Mouse (Mus musculus) c-Kit-positive CD71-positive TER-119-positive erythroid progenitor cells, embryonic 14.5 days (primary cell): ENCODE data around the gene Hipk2.

Experiments
- DNase-seq: peaks from one replicate; pipeline ENCODE4 v3.0.0-alpha.2; 2013; ENCODE audit warnings: low spot score

Gene Hipk2

DNA sequence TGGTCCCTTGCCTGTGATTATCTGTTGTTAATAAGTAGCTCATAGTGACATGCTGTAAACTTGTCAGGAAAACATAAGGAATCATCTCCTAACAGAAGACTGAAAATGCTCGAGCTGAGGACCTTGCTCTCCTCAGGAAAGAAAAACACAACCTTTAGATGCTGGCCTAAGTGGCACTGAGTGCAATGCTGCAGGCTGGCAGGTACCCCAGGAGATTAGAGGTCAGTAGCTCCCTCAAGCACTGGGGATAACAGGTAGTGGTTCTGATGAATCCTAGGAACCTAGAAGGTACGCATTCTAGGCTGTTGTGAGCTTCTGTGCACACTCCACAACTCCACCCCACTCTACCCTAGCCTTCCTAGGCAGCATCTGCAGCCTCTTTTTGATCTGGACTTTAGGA is 9.2 kb downstream of the Hipk2 start:
- no peak for DNase-seq

DNA sequence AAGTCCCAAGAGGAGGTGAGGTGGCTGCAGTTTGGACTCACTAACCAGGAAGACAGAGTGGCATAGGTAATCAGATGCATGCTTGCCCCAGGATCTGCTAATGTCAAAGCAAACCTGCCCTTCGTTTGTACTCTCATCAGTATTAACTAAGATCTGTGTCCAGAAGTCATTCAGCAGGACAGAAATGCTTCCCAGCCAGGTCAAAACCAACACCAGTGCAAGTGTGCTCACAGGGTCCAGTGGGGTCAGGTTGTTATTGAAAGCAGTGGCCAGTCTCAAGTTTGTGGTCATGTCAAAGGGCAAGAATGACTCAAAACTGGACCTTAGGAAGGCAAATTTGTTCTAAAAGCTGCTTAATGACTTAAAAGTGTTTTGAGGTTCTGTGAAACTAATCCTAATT is 9.6 kb downstream of the Hipk2 start:
- DNase-seq = no peak

DNA sequence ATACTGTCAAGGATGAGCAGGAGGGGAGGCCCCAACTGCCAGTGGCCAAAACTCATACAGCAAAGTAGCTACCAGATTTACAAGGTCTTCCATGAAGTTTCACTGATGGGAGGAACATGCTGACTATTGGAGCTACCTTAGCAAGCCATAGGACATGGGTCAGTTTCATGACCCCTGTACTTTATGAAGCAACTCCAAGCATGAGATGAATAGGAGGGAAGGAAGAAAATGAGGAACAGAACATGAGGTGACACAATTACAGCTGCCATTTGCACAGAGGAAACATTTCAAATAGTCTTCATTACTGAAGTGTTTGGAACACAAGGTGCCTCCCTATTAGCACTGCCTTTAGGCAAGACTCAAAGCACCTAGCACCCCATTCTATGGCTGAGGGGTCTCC is 10.2 kb downstream of the Hipk2 start:
- no peak for DNase-seq

DNA sequence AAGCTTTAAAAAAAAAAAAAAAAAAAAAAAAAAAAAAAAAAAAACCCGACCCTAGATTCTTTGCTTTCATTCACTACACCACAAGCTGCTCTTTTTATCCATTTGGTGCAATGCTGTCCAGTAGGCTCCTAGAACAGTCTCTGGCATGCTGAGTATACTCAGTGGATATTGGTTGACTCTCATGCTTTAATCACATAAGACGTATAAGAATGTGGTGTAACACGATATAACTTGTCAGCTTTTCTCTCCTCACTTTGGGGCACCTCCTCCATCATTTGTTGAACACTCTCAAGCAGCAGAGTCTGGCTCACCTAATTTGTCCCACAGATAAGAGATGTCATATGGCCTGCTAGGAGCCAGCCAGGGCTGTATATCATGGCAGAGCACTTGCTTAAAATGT is 12.4 kb downstream of the Hipk2 start:
- no peak for DNase-seq

DNA sequence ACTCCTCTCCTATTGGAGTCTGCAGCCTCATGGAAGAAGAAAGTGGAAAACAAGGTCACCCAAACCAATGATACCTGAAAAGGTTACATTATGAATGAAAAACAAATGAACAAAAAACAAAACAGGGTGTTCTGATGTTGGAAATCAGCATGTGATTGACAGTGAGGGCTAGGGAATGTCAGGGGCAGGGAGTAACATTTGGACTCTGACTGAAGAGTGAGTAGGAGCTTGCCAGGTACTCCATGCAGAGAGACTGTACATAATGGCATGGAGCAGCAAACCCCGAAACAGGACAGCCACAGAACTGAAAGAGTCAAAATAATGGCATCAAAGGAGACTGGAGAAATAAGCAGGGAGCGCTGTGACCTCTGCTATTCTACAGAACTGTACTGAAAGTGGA is 15.7 kb downstream of the Hipk2 start:
- DNase-seq = no peak

DNA sequence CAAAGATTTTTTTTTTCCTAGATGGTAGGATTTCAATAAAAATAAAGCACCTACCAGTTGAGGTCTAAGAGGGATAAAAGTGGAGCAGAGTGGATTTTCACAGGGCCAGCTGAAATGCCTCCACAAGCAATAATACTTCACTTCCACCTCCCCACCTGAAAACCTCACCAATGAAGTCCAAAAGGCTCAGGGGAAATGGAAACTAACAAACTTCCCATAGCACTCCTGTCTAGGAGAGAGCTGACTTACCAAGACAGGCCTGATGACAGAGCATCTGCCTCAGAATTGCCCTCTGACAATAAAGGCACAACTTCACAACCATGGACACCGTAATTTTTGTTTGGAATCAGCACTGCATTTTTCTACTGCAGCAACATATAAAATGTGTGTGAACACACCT is 16.1 kb downstream of the Hipk2 start:
- no peak for DNase-seq

DNA sequence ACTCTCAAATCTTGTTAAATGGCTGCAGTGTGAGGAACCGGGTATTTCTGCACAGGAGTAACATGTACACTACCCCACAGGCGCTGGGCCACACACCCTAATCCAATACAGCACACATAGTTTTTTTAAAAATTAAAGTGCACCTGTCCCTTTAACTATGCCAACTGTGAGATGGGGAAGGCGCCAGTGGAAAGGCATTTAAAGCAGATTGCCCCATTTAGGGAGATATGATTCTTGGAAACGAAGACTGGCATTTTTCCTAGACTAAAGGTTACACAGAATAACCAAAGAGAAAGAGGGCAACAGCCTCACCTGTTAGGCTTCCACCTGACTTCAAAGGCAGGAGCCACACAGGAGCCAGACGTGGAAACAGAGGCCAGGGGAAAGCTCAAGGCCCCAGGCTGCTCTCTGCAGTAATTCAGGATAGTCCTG is 22.4 kb downstream of the Hipk2 start:
- no peak for DNase-seq

DNA sequence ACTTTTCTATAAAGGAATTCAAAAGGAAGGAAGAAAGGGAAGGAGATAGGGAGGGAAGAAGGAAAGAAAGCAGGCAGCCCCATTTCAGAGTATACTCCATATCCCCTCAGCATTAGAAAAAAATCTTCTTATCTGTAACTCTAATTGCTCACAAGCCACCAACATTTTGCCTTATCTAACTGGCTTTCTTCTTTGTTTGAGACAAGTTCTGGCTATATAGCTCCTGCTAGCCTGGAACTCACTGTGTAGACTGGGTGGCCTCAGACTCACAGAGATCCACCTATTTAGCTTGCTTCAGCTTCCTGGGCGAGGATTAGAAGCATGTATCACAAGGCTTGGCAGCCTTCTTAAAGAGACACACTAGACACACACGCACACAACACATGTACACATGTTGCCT is 24.2 kb downstream of the Hipk2 start:
- DNase-seq = no peak

DNA sequence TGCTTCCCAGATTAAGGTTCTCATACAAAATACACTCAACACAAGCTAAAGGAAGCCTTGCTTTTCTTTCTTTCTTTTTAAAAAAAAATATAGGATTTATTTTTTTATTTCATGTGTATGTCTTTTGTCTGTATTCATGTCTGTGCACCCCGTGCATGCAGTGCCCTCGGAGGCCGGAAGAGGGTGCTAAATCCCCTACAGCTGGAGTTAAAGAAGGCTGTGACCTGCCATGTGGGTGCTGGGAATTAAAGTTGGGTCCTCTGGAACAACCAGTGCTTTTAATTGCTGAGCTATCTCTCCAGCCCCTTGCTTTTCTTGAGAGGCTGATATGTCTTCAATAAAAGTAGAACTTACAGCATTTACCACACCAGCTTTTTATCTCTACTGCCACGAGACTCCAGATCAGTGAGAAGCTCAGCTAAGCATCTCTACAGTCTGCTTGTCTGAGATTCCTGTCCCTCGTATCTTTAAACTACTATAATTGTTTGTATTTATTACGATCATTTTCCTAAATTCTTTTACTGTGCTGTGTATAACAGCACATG is 25.2 kb downstream of the Hipk2 start:
- no peak for DNase-seq

DNA sequence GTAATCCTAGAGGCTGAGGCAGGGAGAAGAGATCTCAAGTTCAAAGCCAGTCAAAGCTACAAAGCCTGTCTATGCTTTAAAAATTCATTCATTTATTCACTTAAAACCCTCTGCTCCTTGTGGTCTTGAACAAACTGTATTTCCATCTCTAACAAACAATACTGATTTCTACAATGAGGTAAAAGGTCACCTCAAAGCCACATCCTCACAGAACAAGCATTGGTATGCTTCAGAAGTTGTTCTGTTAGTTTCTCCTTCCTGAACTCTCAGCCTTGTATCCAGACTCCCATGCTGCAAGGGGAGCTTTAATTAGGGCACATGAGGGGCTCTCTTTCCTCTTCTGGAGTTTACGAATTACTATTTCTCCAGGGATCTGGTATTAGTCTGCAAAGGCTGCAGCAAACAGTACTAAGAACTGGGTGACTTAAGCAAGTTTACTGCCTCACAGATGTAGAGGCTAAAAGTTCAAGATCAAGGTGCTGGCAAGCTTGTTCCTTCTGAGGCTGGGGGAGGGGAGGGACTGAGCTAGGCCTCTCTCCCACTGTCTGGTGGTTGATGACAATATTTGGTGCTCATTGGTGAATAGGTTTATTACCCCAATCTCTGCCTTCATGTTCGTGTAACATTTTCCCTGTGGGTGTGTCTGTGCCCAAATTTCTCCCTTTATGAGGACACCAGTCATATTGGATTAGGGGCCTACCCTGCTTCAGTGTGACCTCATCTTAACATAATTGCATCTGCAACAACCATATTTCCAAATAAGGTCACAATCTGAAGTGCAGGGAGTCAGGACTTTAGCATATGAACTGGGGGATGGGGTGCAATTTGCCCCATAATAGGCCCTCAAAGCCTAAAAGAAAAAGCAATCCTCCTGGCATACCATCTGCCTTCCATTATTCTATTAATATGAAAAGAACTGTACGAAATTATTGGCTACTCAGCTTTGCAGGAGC is 27.7 kb downstream of the Hipk2 start:
- DNase-seq = no peak

DNA sequence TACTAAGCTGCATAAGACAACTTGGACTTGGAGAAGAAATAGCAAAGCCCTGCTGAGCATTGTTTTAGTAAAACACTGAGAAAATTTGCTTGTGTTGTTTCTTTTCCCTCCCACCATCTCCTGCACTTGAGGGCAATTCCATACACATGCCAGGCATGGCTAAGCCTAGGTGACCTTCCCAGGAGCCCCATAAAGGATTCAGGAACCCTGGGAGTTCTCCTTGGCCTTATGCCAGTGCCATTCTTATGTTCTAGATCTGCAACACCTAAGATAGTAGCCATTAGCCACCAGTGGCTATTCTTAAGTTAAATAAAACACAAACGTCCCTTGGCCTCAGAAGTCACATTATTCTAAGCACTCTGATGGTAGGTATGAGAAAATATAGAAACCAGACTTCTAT is 28.5 kb downstream of the Hipk2 start:
- no peak for DNase-seq

DNA sequence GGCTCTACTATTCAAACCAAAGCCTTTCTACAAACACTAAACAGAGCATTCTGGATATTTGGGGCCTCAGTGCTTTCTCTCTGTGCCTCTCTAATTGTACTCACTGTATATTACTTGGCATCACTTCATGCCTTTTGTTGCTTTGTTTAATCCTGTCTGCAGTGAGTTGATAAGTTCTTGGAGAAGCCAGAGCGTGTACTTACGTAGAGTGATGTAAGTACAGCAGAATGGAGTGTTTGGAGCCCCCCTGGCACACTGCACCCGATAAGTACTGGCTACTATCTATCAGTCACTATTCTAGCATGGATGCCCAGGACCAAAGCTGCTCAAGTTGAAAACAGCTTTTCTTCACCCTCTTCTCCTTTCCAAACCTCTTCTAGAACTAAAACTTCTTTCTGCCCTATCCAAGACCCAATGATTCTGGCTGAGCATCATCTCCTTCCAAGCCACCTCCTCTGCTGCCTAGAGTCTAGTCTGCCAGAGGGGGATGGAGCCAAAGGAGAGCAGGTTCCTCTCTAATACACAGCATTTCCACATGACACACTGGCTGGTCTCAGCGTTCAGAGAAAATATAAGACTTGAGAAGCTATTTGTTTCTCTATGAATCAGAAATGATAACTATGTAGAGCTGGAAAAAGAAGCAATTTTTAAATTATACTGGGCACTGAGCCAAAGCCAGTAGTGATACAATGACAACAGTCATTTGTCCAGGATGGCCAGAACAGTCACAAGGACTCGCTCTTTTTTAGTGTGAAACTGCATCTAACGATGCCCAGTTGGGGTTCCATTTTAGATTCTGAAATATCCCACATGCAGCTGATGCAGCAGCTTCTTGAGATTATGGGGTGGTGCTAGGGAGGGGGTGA is 29.4 kb downstream of the Hipk2 start:
- no peak for DNase-seq

DNA sequence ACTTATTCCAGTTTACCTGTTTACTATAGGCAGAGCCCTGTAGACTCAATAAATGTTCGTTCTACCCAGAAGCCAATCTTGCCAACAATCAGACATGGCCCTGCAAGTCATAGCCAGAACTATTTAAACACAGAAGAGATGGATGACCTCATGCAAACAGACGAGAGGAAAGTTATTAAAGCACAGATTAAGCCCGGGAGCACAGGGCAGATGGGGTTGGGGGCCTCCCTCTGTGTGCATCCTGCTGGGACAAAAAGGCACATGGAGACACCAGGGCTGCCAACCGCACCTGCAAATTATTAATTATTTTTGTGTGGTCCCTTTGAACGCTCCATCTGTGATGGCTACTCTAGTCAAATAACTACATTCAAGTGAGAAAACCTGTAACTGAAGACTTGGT is 30.1 kb downstream of the Hipk2 start:
- DNase-seq = no peak

DNA sequence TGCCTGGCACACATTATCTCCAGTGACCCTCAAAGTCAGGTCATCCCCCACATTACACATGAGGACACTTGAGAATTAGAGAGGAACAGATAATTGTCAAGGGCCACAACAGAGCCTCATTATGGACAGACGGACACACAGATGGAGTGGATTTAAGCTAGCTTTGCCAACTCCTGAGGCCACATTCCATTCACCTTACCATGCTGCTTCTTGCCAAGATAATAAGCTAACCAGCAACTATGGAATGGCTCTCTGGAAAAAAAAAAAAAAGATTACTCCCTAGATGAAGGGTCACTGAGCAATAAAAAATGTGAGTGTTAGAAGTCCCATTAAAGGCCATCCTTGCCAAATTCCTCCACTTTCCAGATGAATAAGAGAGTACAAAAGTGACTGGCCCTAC is 30.8 kb downstream of the Hipk2 start:
- DNase-seq = no peak

DNA sequence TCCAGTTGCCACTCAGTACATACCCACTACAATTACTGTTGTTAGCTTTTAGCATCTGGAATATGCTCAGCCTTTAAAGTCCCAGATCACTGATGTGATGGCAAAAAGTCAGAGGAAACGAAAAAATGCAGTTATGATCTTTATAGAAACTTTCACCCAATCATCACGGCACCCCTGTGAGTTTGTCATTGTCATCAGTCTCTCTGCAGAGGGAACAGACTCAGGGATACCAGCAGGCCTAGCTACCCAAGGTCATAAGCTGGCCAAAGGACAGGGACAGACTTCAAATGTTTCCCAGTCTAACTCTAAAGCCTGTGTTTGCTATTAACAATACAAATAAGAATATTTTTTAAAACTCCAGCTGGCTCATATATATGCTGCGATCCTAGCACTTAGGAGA is 34.4 kb downstream of the Hipk2 start:
- no peak for DNase-seq

DNA sequence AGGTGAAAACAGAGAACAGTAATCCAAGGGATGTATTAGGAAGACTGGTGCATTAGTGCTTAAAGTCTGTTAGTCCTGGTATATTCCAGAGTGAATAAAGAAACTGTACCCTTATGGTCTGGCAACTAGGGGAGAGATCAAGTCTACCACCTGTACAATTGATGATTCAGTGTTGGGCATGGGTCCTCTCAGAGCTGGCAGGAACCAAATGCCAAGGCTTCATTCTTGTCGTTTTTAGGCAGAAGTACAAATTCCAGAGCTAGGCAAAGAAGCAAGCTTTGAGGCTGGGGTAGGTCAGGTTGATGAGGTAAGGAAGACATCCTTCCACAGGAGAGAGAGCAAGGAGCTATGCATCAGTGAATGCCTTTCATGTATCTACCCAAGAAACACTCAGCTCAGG is 35.2 kb downstream of the Hipk2 start:
- DNase-seq = no peak

DNA sequence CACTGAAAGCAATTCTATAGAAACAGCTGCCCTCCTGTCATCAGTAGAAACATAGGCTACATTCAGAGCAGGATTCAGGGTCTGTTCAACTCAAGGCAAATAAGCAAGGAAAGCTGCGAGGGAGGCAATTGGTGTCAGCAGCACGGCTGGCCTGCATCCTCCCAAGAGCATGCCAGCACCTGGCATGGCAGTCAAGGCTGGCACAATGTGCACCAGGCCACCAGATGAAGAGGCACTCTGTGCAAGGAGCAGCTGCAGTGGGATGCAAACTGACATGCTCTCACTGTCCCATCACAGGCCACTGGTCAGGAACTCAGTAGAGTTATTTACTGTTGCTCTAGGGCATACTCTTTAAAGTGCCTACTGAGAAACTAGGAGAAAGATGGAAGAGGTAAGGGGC is 35.6 kb downstream of the Hipk2 start:
- DNase-seq = no peak

DNA sequence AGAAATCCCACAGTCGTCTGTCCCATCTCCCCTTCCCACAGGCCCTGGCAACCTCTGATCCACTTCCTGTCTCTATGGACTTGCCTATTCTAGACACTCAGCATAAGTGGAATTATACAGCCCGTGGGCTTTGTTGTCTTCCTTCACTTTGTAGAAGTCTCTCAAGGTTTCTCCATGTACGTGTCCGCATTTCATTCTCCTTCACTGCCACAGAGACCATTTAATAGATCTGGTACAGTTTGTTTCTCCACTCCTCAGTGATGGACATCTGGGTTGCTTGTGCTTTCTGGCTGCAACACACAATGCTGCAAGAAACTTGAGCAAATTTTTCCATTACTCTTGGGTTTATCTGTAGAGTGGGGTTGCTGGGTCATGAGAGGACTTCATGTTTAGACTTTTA is 36.1 kb downstream of the Hipk2 start:
- DNase-seq = no peak

DNA sequence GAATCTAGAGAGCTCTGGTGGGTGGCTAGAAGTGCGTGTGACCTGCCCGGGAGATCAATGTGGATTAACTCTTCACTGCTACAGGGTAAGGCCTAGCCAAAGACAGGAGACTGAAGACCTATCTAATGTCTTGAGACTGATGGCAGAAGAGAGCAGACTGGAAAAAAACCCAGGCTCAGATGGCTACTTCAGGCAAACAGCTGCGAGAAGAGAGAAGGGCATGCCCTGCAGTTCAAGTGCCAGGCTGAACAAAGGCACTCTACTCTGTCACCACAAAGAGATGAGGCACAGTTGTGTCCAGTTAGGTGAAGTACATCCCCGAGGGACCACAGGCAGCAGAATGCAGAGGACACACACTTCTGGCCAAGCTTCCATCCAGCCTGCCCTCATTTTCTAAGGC is 37.9 kb downstream of the Hipk2 start:
- no peak for DNase-seq

DNA sequence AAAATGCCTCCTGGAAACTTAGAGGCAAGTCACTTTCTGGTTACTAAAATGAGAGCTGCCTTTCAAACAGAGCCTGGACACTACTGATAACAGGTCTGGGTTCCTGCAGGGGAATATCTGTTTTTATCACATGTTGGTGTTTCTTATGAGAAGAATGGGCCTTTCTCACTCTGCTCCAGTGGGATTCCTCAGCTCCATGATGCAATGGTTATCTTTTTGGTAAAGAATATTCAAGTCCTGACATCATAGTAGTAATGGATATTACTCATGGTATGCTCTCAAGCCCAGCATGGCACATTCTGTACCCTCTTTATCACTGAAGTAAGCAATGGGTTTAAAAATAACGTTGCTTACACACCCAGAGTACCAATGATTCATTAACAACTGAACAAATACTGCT is 40.7 kb downstream of the Hipk2 start:
- DNase-seq = peak; percentile 83

DNA sequence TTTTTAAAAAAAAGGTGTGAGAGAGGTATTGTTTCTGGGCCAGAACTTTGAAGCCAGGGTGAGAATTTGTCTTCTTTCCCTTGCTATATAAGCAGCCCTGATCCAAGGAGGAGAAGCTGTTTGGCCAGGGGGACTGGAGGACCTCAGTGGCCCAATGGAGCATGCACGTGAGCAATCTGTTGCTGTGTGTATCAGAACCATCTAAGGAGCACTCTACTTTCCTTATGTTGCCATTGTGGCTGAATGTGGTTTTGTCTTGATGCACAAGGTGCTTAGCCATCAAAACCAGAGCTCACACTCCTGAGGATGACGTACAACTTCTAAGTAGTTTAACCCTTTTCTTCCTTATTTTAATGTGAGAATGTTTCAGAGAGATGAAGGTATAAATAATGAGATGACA is 41.2 kb downstream of the Hipk2 start:
- no peak for DNase-seq

DNA sequence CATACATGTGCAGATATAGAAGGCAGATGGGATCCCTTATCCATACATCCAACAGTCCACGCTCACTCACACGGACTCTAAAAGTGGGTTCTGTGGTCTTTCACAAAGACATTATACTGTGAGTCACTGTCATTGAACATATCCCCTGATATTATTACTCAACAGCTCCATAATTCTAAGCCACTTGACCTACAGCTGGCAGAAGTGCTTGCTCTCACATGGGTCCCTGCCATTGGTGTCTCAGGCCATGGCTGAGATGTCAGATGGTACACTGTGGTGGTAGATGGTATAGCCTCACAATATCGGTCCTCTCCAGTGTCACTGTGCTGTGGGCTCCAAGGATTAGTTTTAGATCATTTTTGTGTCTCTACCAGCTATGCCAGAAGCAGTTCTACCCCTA is 42.2 kb downstream of the Hipk2 start:
- DNase-seq = no peak

DNA sequence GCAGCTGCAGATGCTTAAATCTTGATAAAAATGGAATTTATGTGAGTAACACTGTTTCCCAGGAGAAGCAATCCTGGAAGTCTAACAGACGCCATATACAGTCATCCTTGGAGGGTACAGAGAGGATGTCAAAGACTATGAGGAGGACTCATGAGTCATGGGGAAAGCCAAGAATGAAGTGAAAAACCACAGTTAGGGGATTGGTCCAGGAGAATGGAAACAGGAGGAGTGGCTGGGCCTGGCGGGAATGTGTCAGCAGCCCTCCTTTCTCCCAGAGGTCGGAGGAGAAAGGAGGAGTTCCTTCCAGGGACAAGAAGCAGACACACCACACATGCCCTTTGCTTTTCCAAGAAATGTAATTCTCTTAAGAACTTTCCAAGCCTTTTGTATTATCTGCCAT is 46.5 kb downstream of the Hipk2 start:
- DNase-seq = no peak
